Mouse (Mus musculus) gastrocnemius, postnatal 36 days (tissue): ENCODE measurements around the gene Palm2. TPM values are rescaled to one million over a fixed set of nuclear protein-coding genes. Genes with fewer than 3 reads are reported as not detected.

Experiments used
- DNase-seq, 2 experiments: peaks; one replicate each; pipeline ENCODE4 v3.0.0; 2022
- intact Hi-C: fragments of 180-260 bp; cut with DNase I; formaldehyde crosslinking; loops from one replicate; pipeline ENCODE4 v1.15.1; 2025
- total RNA-seq, 2 experiments: library from RNA; stranded (reverse); gene quantifications; 2 replicates each; pipeline ENCODE4 v1.2.3; 2021

Palm2 gene
- total RNA-seq, 2 experiments from 2014 or later, result 0.26 to 1.6 TPM

DNA sequence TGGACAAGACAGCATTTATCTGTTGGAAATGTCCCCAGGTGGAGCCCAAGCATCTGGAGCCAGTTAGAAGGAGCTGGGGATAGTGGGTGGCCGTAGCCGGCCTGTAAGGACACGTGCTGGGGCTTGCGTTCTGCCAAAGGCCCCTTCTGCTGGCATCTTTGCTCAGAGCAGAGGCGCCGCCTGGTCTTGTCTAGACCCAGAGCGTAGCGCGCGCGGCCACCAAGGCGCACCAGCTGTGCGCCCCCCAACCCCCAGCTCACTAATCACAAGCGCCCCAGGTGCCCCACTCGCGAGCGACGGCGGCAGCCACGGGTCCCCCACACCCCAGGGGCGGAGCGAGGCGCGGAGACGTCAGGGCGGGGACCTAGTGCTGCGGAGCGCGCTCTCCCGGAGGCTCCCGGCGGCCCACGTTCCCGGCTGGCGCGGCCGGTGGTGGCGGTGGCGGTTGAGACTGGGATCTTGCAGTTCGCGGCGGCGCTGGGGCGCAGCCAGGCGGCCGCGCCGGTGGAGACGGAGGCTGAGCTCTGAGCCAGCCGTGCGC is 133.7 kb downstream of the Palm2 start, which contains the start of gene Pakap:
TSS of gene Pakap (plus strand) at position 514 of the 541 bp plus-strand sequence.
- intact Hi-C loops, result no loop called here
- DNase-seq, result peak; percentile 25 to 32

DNA sequence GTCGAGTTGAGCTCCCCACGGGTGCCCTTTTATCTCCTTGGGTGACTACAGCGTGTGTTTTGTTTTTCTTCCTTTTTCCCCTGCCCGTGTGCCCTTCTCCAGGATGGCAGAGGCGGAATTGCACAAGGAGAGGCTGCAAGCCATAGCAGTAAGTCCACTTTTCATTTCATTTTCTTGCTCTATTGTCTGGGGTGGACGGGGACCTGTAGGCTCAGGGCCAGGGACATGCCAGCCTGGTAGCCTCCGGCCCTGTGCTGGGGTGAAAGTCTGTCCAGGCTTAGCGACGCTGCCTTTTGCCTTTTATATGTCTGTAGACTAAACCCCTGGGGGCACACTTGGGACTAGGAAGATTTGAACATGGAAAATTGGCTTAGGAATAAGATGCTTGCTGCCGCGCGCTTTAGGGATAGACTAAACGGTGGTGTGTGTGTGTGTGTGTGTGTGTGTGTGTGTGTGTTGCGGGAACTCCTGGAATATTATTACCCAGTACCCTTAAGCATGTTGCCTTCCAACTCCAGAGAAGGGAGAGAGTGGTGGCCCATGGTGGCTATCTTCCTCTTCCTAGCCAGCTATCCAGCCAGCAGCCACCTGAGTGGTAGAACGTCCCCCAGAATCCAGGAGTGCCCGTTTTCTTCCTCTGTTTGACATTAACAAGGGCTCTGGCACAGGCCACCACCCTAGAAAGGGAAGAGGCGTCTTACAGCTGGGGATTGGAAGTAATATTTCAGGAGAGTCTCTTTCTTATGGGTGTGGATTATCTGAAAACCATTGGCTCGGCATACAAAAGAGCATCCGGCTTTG is 134.4 kb downstream of the Palm2 start:
- DNase-seq, result peak in 1 of 2 experiments; percentile 16
- intact Hi-C loops, result no loop called here

DNA sequence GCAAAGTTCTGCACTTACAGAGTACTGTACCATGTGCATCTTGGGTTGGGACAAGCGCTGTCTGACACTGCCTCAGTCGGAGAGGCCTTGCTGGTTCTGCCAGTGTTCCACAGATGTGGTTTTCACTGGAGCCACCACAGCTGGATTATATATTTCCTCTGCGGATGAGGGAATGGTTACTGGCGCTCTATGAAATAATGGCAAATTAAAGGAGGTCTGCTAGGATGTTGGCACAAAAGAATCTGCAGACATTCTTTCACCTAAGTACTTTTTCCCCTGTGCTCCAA is 135.0 kb downstream of the Palm2 start:
- intact Hi-C loops, result no loop called here
- no peak for DNase-seq

DNA sequence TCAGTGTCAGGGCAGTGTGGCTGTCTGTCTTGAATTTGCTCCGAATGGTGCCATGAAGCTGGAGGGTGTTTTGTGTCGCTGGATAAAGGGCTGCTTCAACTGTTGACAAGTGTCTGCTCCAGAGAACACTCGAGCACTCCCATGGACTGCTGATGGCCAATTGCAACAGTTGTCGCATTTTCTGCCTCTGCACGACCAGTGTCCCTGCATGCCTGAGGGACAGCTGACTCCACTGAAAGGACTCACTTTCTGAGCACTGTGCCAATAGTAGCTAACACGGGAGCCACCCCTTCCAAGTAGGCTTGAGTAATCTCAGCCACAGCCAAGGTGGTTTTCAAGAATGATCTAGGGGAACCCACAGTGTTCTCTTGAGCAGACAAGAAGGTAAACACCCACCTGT is 135.7 kb downstream of the Palm2 start:
- intact Hi-C loops, result no loop called here
- no peak for DNase-seq

DNA sequence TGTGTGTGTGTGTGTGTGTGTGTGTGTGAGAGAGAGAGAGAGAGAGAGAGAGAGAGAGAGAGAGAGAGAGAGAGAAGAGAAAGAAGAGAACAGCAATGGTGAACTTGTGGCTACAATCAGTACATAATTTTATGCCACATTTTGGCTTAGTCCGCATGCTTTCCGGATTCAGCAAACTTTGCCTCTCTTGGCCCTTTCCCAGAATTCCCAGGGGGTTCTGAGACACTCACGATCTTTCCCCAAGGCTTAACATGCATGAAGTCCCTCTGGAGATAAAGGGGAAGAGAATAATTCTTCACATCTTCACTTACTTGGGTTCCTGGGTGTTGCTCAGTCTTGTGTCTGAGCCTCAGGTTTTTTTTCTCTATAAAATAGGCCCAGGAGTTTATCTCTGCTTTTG is 136.2 kb downstream of the Palm2 start:
- no peak for DNase-seq
- intact Hi-C loops, result no loop called here

DNA sequence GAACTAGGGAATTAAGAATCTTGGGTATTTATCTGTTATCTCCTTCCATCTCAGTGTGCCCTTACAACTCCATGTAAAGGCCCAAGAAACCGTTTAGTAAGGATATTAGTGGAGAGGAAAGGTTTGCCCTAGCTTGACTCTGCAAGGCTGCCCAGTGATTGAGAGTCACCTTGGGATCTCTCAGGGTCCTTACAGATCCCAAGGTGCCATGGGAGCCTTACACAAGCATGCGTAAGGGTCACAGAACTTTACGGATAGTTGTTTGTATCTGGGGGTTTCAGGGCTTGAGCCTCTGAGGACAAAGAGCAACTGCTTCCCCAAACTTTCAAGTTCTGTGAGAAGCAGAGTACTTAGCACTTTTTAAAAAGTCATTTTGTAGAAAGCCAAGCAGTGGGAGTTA is 140.1 kb downstream of the Palm2 start:
- no peak for DNase-seq

DNA sequence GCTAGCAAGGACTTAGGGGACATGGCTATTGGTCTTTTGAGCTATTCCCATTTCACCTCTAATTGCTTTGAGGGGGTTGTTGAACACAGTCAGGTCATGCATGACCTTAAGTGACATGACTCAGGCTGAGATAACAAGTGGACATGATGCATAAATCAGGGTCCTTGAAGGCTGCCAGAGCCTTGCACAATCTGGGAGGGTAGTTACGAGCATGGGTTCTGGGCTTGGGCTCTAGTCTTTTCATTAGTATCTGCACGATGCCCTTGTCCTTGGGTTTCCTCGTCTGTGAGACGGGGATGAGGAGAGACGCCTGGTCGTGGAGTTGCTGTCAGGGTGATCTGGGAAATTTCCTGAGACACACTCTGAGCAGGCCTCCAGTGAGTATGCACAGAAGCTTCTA is 140.6 kb downstream of the Palm2 start:
- intact Hi-C loops, result loop anchor here (1.0 kb wide), 1 partner anchor 36 kb away; no protein-coding TSS in a partner anchor
- DNase-seq, result no peak

More for the DNA sequence above, 140.1 kb downstream of the Palm2 start:
- intact Hi-C loops, result loop anchor here (1.0 kb wide), 1 partner anchor 36 kb away; no protein-coding TSS in a partner anchor

DNA sequence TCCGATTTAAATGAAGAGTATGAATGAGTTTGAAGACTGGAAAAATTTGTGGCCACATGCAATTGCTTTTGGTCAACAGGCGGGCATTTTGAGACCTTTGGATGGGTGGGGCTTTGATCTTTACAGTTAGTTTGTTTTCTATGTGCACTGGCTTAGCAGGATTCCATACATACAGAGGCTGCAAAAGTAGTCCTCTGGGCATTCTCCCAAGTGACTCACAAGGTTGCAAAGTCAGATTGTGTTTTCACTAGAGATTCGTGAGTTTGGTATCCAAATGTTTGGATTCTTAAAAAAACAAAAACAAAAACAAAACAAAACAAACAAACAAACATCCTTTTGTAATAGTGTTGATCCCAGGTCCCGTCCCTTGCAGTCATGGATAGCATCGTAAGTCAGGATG is 141.6 kb downstream of the Palm2 start:
- DNase-seq, result no peak
- intact Hi-C loops, result no loop called here

DNA sequence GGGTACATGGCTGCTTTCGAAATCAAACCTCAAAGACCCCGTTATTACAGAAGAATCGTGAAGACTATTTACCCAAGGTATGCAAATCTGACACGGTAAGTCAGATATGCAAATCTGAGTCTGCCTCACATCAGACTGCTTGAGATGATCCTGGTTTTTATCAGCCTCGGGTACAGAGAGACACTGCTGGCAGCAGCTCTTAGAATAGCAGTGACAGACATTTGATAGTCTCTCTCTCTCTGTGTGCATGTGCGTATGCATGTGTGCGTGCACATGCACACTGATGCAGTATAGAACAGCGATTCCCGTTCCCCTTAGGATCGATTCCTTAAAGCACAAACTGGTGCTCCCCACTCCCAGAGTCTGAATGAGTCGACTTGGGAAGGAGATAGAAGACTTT is 142.0 kb downstream of the Palm2 start:
- no peak for DNase-seq
- intact Hi-C loops, result no loop called here

DNA sequence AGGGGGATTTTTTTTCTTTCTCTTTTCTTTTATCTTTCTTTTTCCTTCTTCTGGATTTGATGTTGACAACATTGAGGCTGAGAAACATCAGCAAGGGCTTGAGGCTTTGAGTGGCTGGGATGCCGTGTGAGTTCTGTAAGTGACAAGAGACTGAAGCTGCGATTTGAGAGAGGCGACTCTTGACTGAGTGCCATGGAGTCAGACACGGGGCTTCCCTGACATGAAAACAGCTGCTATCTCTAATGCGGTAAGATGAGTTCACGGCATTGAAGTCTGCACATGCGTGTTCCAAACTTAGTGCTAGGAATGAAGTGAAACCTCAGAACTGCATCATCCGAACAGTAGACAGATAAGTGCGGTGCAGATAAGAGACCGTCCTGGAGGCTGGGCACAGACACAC is 145.6 kb downstream of the Palm2 start:
- no peak for DNase-seq
- intact Hi-C loops, result no loop called here

DNA sequence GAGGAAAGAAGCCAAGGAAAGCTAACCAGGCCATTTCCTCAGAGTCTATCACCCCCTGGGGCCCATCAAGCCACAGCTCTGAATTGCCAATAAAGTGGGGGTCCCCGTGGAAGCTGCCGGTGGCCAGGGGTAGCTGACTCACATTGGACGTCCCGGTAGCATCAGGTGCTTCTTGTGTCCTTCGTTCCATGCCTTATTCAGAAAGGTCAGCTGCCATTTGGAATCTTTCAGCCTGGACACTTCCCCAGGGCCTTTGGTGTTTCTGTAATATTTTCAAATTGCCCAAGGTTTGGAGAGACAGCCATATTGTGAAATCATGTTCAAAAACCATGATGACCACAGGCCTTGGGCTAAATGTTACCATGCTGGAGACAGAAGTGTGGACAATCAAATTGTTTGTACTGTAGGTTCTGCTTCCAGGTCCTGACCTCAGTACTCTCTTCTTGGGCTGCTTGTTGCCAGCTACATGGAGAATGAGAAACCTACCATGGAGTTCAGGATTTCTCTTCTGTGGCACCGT is 151.3 kb downstream of the Palm2 start:
- intact Hi-C loops, result no loop called here
- DNase-seq, result no peak

DNA sequence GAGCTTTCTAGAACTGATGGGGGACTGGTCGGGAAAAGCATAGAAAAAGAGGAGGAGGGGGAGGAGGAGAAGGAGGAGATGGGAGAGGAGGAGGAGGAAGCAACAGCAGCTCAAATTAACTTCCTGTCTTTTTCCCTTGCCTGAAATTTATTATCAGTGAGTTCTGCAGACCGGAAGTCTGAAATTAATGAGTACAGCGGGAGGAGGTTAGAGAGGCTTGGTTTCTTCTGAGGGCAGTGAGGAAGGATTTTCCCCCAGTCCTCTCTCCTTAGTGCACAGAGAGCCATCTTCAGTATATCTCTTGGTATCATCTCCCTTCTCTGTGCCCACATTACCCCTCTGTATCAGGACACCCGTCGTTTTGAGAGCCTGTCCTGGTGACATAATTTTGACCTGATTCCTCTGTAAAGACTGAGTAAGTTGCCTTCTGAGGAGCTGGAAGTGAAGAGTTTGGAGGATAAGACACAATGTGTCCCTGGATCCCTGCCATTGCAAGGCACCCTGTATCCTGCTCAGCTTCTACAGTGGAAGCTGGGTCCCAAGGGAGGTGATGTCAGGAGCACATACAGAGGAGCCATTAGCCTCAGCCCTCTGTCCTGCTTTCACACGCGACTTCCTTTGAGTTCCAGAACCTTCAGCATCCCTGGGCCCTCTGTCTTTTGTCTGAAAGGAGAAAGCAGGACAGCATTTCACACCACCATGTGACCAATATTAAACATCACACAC is 153.0 kb downstream of the Palm2 start:
- no peak for DNase-seq
- intact Hi-C loops, result no loop called here

DNA sequence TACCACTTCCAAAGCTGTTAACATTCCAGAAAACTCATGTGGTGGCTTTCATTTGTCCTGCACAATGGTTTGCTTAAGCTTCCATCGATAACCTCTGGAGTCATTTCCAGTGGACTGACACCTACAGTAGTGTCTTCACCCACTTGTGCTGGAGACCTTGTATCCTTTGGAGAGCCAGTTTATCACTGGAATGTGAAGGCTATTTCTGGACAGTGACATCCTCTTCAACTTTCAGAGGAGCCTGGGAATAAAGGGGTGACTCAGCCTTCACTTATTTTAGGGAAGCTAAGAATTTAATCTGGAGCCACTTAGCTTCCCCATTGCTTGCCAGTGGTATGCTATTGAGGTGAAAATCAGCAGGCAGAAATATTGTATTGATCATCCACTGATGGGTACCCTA is 154.3 kb downstream of the Palm2 start:
- DNase-seq, result no peak
- intact Hi-C loops, result no loop called here

DNA sequence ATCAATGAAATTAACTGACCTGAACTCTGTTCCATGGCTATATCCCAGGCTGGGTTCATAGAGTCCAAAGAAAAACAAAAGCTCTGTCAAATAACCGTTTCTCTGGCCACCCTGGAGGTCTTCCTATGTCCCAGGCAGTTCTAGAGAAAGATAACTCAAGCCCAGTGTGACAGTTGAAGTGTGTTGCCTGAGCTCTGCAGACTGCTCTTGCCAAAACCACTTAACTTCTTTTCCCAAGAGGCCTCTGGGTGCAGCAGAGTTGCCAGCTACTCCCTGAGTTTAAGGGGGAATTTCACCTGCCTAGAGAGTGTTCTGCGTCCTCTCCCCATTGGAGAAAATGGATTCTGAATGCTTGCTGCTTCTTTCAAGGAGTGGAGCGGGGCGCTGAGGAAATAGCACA is 158.7 kb downstream of the Palm2 start:
- no peak for DNase-seq
- intact Hi-C loops, result no loop called here

DNA sequence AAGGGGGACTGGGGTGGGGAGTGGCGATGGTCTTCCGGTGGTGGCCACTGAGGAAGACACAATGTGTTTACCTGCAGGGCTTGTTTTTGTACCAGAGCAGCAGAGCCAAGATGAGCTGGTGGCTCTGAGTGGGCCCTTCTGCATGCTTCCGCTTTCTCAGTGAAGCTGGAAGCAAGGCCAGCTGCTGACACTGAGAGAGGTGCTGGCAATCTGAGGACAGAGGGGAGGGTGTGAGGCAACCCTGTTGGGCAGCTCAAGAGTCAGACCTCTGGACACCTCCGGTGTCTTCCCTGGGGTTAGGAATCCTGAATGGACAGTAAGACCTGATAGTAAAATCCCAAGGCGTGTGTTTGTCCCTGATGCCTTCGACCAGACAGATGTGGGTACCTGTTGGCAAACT is 165.9 kb downstream of the Palm2 start:
- intact Hi-C loops, result no loop called here
- DNase-seq, result no peak

DNA sequence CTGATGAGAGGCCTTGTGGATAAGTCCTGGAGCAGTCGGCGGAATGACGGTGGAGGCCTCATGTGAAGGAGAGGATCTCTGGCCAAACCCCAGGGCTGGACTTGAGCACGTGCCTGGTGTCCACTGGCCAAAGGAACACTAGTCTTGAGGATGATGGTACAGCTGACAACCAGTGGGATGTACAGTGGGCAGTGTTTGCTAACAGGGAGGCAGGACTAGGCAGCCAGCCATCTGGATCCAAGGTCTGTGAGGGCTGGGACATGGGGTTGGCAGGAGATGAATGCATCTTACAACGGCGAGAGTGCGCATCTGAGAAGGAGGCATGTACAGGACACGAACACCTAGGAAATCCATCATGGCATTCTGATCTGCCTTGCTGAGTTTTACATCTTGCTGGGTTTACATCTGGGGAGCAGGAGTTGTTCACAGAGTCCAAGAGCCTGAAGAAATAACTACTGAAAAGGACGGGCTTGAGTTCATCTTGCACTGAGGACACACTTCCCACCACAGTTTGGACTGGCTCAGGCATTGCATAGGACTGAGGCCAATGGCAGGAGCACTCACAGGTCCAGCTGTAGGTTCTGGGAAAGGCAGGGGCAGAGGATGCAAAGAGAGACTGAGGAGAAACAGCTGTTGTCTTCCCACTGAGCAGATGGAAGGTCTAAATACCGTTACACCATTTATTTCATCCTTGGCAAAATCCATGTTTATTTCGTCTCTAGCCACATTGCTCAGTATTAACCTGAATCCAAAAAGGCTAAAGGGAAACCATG is 166.8 kb downstream of the Palm2 start:
- DNase-seq, result no peak
- intact Hi-C loops, result no loop called here

DNA sequence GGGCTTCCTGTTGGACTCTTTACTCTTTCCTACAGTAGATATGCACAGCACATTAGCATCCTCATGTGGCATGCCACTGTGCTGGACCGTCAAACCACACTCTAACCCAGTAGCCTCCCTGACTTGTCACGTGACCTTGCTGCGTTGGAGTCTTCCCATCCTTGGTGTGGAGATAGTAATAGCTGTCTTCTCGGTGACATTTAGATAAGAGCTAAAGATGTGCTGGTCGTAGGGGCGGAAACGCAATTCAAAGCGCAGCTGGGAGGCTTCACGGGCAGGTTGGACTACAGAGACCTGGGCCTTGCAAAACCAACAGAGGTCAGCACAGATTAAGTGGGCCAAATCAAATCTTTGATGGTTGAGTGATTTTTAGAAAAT is 167.4 kb downstream of the Palm2 start:
- intact Hi-C loops, result no loop called here
- DNase-seq, result no peak

DNA sequence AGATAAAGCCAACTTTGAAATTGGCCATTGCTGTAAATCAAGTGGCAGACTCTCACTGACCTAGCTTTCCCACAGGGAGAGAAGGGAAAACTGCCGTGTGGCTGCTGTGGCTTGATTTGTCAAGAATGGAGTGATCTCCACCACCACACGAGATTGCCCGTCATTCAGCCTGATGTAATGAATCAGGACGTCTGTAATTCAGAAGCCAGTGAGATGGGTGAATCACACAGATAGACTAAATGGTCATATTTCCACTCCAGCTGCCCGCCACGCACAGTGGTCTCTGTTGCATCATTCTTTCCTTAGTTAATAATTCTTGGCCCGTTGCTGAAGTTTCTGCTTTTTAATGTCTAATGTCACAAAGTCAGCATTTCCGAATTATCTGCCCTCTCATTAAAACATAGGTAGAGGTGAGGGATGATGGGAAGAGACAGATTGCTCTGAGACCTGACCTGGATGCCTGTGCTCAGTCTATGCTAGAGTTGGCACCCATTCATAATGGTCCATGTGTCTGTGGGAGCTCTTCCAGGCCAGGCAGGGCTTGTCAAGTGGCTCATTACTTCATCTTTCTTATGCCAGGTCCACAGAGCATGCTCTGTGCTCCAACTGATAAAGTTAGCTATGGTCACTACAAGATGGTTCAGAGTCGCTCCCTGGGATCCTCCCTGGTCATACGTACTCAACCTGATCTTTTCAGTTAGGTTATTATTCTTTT is 168.0 kb downstream of the Palm2 start:
- no peak for DNase-seq
- intact Hi-C loops, result no loop called here

DNA sequence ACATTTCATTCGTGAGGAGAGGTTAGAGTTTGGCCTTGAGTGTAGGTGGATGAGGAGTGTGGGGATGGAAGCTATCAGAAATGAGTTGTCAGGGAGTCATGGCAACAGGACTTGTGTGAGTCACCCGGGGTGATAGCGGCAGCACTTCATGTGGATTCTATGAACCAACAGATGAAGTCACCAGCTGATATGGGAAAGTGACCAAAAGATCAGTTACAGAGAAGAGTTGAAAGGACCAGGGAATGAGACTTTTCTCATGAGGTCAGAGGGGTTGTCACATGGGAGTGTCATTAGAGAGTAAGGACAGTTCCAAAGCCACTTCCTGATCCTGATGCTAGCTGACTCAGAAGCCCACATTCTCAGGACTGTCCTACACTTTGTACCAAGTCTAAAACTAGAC is 172.2 kb downstream of the Palm2 start:
- intact Hi-C loops, result loop anchor here (5.0 kb wide), 2 partner anchors 154 to 234 kb away; no protein-coding TSS in a partner anchor
- DNase-seq, result no peak
